Comparison of ENCODE assay signal across 21 mouse cellular contexts in genomic region chr11:56243447-56243846, GRCm38 (mm10).
DNase-seq lines count a peak whose midpoint lies in the region; ATAC-seq lines count a peak whose summit lies in the region.
"Had no signal": no experiment of that assay in that cellular context is flagged by ENCODE, and none has a peak within 500 bp of the region (broad histone marks: within the 10 kb centered on the region; RNA-seq: fewer than 3 reads in every experiment).

No protein-coding gene starts in this region.

- intact Hi-C loops in left cerebral cortex, postnatal 14 days (cut with DNase I): no loop called here

- H3K9ac ChIP-seq in forebrain, embryonic 14.5 days (ENCODE audit: low read length): no peak overlapping the region
- H3K9ac ChIP-seq in forebrain, embryonic 15.5 days (replicated peaks): no peak overlapping the region
- H3K9ac ChIP-seq in intestine, embryonic 16.5 days (ENCODE audit: low read depth, low read length): no peak overlapping the region
- H3K9ac ChIP-seq: embryonic facial prominence, embryonic 13.5 days; heart, embryonic 13.5 days; liver, embryonic 12.5 days; lung, embryonic 15.5 days had no signal

- no peak overlapping the region for H3K4me2 ChIP-seq in forebrain, embryonic 14.5 days (ENCODE audit: low read length)
- no peak overlapping the region for H3K4me2 ChIP-seq in forebrain, embryonic 15.5 days (replicated peaks)
- H3K4me2 ChIP-seq in intestine, embryonic 16.5 days (ENCODE audit: low read depth, low read length): no peak overlapping the region
- H3K4me2 ChIP-seq: embryonic facial prominence, embryonic 13.5 days; heart, embryonic 13.5 days; liver, embryonic 12.5 days; lung, embryonic 15.5 days had no signal

- H3K4me1 ChIP-seq in forebrain, embryonic 14.5 days (ENCODE audit: control insufficient read depth, insufficient read depth, low read length): peaks cover 22% of the 10 kb centered on the region; the same call in 1 of the 2 replicates
- H3K4me1 ChIP-seq in forebrain, embryonic 15.5 days: peaks cover 23% of the 10 kb centered on the region
- no peaks in the 10 kb centered on the region for H3K4me1 ChIP-seq in intestine, embryonic 16.5 days (ENCODE audit: control insufficient read depth, insufficient read depth, low read length)
- H3K4me1 ChIP-seq: heart, embryonic 13.5 days; liver, embryonic 12.5 days; lung, embryonic 15.5 days; megakaryocyte, embryonic 14.5 days had no signal

- DNase-seq in forebrain, embryonic 14.5 days (ENCODE audit: low spot score): peak; percentile 69
- DNase-seq in left cerebral cortex, postnatal 14 days (ENCODE audit: low spot score in 2 of 2): peak; percentile 13 to 49
- no peak for DNase-seq in left cerebral cortex, adult 9 months (ENCODE audit: low spot score in 2 of 2)
- peak; percentile 64 for DNase-seq in brain, adult 2 months (ENCODE audit: low read depth, low spot score)
- peak; percentile 19 to 42 for DNase-seq in layer of hippocampus, postnatal 10 days (ENCODE audit: low spot score in 2 of 2)
- DNase-seq: adrenal gland, adult 8-10 months; cerebellum, adult 8-10 months; gastrocnemius, adult 2 months; heart, postnatal 4 days; kidney, adult 9 months; kidney, postnatal 36 days; thymus, postnatal 36 days had no signal

- H3K9me3 ChIP-seq in forebrain, embryonic 14.5 days (replicated peaks; ENCODE audit: control insufficient read depth, low read length): no peaks in the 10 kb centered on the region
- no peaks in the 10 kb centered on the region for H3K9me3 ChIP-seq in forebrain, embryonic 15.5 days
- H3K9me3 ChIP-seq in intestine, embryonic 16.5 days (ENCODE audit: control insufficient read depth, low read length): no peaks in the 10 kb centered on the region
- H3K9me3 ChIP-seq: embryonic facial prominence, embryonic 13.5 days; heart, embryonic 13.5 days; liver, embryonic 12.5 days; lung, embryonic 15.5 days had no signal

- H3K27ac ChIP-seq in forebrain, embryonic 14.5 days (ENCODE audit: low read depth, low read length): peak overlapping the region; percentile 27; the same call in 1 of the 2 replicates
- H3K27ac ChIP-seq in forebrain, embryonic 15.5 days (replicated peaks): no peak overlapping the region
- H3K27ac ChIP-seq in intestine, embryonic 16.5 days (ENCODE audit: low read length): no peak overlapping the region
- H3K27ac ChIP-seq: embryonic facial prominence, embryonic 13.5 days; gastrocnemius, adult 2 months; heart, embryonic 13.5 days; liver, embryonic 12.5 days; lung, embryonic 15.5 days had no signal

- 70% methylated on average over 8 of the region's 8 CpGs for WGBS in forebrain, embryonic 14.5 days
- WGBS in forebrain, embryonic 15.5 days: 54% methylated on average over 8 of the region's 8 CpGs
- 79% methylated on average over 8 of the region's 8 CpGs for WGBS in intestine, embryonic 16.5 days

- H3K27me3 ChIP-seq in forebrain, embryonic 14.5 days (replicated peaks; ENCODE audit: control insufficient read depth, insufficient read depth, low read length): no peaks in the 10 kb centered on the region
- H3K27me3 ChIP-seq in forebrain, embryonic 15.5 days: no peaks in the 10 kb centered on the region
- H3K27me3 ChIP-seq in intestine, embryonic 16.5 days (replicated peaks; ENCODE audit: control insufficient read depth, insufficient read depth, low read length): no peaks in the 10 kb centered on the region
- H3K27me3 ChIP-seq: embryonic facial prominence, embryonic 13.5 days; heart, embryonic 13.5 days; liver, embryonic 12.5 days; lung, embryonic 15.5 days; megakaryocyte, embryonic 14.5 days had no signal

- no peak overlapping the region for H3K4me3 ChIP-seq in forebrain, embryonic 14.5 days (ENCODE audit: low read depth, low read length)
- H3K4me3 ChIP-seq in forebrain, embryonic 15.5 days: no peak overlapping the region
- H3K4me3 ChIP-seq in intestine, embryonic 16.5 days (ENCODE audit: low read length): no peak overlapping the region
- H3K4me3 ChIP-seq: embryonic facial prominence, embryonic 13.5 days; gastrocnemius, adult 2 months; heart, embryonic 13.5 days; liver, embryonic 12.5 days; lung, embryonic 15.5 days; megakaryocyte, embryonic 14.5 days had no signal

- H3K36me3 ChIP-seq in forebrain, embryonic 14.5 days (ENCODE audit: control insufficient read depth, insufficient read depth, low read length): no peaks in the 10 kb centered on the region
- H3K36me3 ChIP-seq in forebrain, embryonic 15.5 days: no peaks in the 10 kb centered on the region
- H3K36me3 ChIP-seq in intestine, embryonic 16.5 days (ENCODE audit: control insufficient read depth, insufficient read depth, low read length): no peaks in the 10 kb centered on the region
- H3K36me3 ChIP-seq: embryonic facial prominence, embryonic 13.5 days; heart, embryonic 13.5 days; liver, embryonic 12.5 days; lung, embryonic 15.5 days had no signal

- 0 out of 2 replicates have a peak, but pooled peaks have one; percentile 21 for ATAC-seq in forebrain, embryonic 14.5 days
- no peak for ATAC-seq in forebrain, embryonic 15.5 days (replicated peaks)
- no peak for ATAC-seq in intestine, embryonic 16.5 days
- ATAC-seq: inflammation-experienced regulatory T-cells, adult 6 months; liver, embryonic 12.5 days; midbrain, embryonic 16.5 days had no signal

Comparison
In these comparisons a context has a peak if more than half of its experiments do, and no peak if none do; other contexts are left out.
1. DNase-seq: peak in forebrain, embryonic 14.5 days (single experiment), left cerebral cortex, postnatal 14 days (2 of 2), brain, adult 2 months (single experiment) and layer of hippocampus, postnatal 10 days (2 of 2); none in left cerebral cortex, adult 9 months (0 of 2).